Mouse (Mus musculus) liver, embryonic 14.5 days (tissue): ENCODE results near the gene Foxn3. TPM values are rescaled to one million over a fixed set of nuclear protein-coding genes. Genes with fewer than 3 reads are reported as not detected.

ENCODE experiments used
- ATAC-seq: fragments of 200-750 bp; cut with Nextera tagmentation; 2 replicates; pipeline ENCODE4 v1.8.0; 2017; ENCODE audit warnings: moderate number of reproducible peaks, mild to moderate bottlenecking, moderate library complexity; ENCODE audit not compliant: insufficient read depth
- DNase-seq, 3 experiments: peaks; one replicate each; pipeline ENCODE4 v3.0.0-alpha.2; 2012 to 2013; ENCODE audit warnings: low read depth in 3 of 3, low spot score in 3 of 3
- H3K27ac ChIP-seq: fragments of 300-500 bp; sonication (generic); 2 replicates; pipeline ENCODE4 v1.5.1; 2014; ENCODE audit warnings: moderate library complexity, mild to moderate bottlenecking, control low read depth, inconsistent platforms
- H3K27me3 ChIP-seq: fragments of 300-500 bp; sonication (generic); 2 replicates; pipeline ENCODE4 v1.6.1; 2014; ENCODE audit warnings: mild to moderate bottlenecking, low read length, moderate library complexity; ENCODE audit not compliant: control insufficient read depth, insufficient read depth
- H3K36me3 ChIP-seq: fragments of 300-500 bp; sonication (generic); replicated peaks from 2 replicates; pipeline ENCODE4 v1.6.1; 2014; ENCODE audit warnings: low read depth; ENCODE audit not compliant: control insufficient read depth, insufficient read depth
- H3K4me1 ChIP-seq, 2 experiments: fragments of 200-500 bp in 1 of 2; fragments of 300-500 bp in 1 of 2; sonication (generic) in 1 of 2; replicated peaks; 2 replicates each; pipeline ENCODE4 v1.6.1; 2012 to 2014; ENCODE audit warnings: antibody characterized with exemption in 1 of 2, inconsistent platforms in 1 of 2, low read length in 1 of 2; ENCODE audit not compliant: control insufficient read depth in 2 of 2, insufficient read depth in 2 of 2
- H3K4me2 ChIP-seq: fragments of 300-500 bp; sonication (generic); 2 replicates; pipeline ENCODE4 v1.6.1; 2014; ENCODE audit warnings: low read depth, mild to moderate bottlenecking, control low read depth, moderate library complexity
- H3K4me3 ChIP-seq, 2 experiments: fragments of 200-500 bp in 1 of 2; fragments of 300-500 bp in 1 of 2; sonication (generic) in 1 of 2; 2 replicates each; pipeline ENCODE4 v1.5.1; 2012 to 2014; ENCODE audit warnings: low read depth in 2 of 2, low read length in 2 of 2, mild to moderate bottlenecking in 2 of 2, control low read depth in 1 of 2, inconsistent platforms in 1 of 2, moderate library complexity in 1 of 2; ENCODE audit not compliant: insufficient read depth in 1 of 2
- H3K9ac ChIP-seq: fragments of 300-500 bp; sonication (generic); replicated peaks from 2 replicates; pipeline ENCODE4 v1.6.1; 2014; ENCODE audit warnings: mild to moderate bottlenecking, control low read depth, moderate library complexity
- H3K9me3 ChIP-seq: fragments of 300-500 bp; sonication (generic); 2 replicates; pipeline ENCODE4 v1.6.1; 2016; ENCODE audit warnings: low read length, mixed read lengths; ENCODE audit not compliant: control insufficient read depth
- CTCF ChIP-seq: IDR thresholded peaks from 2 replicates; pipeline ENCODE4 v1.5.1; 2016; ENCODE audit warnings: antibody characterized with exemption, low read depth, control low read depth
- EP300 ChIP-seq: IDR thresholded peaks from 2 replicates; pipeline ENCODE4 v1.6.1; 2016; ENCODE audit warnings: antibody characterized with exemption, low read depth
- WGBS: fragments of 180-500 bp; shearing (Covaris S2); extraction: QIAGEN DNeasy Blood & Tissue Kit; methylation state at CpG from one replicate; pipeline ENCODE4 v1.1.7; 2014; ENCODE audit not compliant: insufficient replicate concordance; 5-methylcytosine and 5-hydroxymethylcytosine counted together
- polyA plus RNA-seq, 2 experiments: library from polyadenylated mRNA; depleted of rRNA in 1 of 2; stranded (reverse) in 1 of 2; unstranded in 1 of 2; fragments of >200 nt; fragmentation: Nextera tagmentation in 1 of 2; extraction: Ambion mirVana in 1 of 2; gene quantifications; 2 replicates each; pipeline versions ENCODE4 v1.2.1 to v1.2.3; 2012 to 2014

The Foxn3 gene
- polyA plus RNA-seq, 2 experiments: 2.7 to 13.6 TPM

GRCm38 (mm10) chr12:99562867-99563189 is 554 bp downstream of the Foxn3 start:
- Histone ChIP-seq H3K27ac (no peak overlapping the region), H3K4me1 (peaks cover 10 to 30% of the 10 kb centered on the region in 2 experiments; a peak in 3 of 4 replicates)
- no peak for DNase-seq

GRCm38 (mm10) chr12:99562073-99562866 is 1.1 kb downstream of the Foxn3 start:
- under 1% methylated on average over 24 of the region's 24 CpGs for WGBS

More at GRCm38 (mm10) chr12:99562867-99563189, 554 bp downstream of the Foxn3 start:
- H3K4me2 ChIP-seq: peak overlapping the region; percentile 68
- peak overlapping the region; percentile 60 for H3K9ac ChIP-seq
- peak overlapping the region; percentile 68 to 89 for H3K4me3 ChIP-seq
- peak; percentile 50; the same call in 1 of the 2 replicates for ATAC-seq
- H3K36me3 ChIP-seq: no peaks in the 10 kb centered on the region
- TF ChIP-seq CTCF: no peak
- no peak for TF ChIP-seq EP300
- no peaks in the 10 kb centered on the region for H3K9me3 ChIP-seq
- H3K27me3 ChIP-seq: no peaks in the 10 kb centered on the region
- WGBS: under 1% methylated on average over 10 of the region's 10 CpGs

GRCm38 (mm10) chr12:99561333-99561766 is 2.0 kb downstream of the Foxn3 start:
- H3K36me3 ChIP-seq: no peaks in the 10 kb centered on the region
- H3K9ac ChIP-seq: no peak overlapping the region
- H3K9me3 ChIP-seq: no peaks in the 10 kb centered on the region
- H3K27ac ChIP-seq: no peak overlapping the region
- TF ChIP-seq EP300 (no peak), CTCF (no peak)
- WGBS: 9% methylated on average over 3 of the region's 3 CpGs
- H3K4me2 ChIP-seq: peak overlapping the region; percentile 68
- DNase-seq (no peak), ATAC-seq (no peak)
- peak overlapping the region in 1 of 2 experiments; percentile 68; a peak in 1 of 4 replicates for H3K4me3 ChIP-seq
- no peaks in the 10 kb centered on the region for H3K27me3 ChIP-seq
- H3K4me1 ChIP-seq: peaks cover 10 to 34% of the 10 kb centered on the region in 2 experiments; a peak in 3 of 4 replicates

More at GRCm38 (mm10) chr12:99562073-99562866, 1.1 kb downstream of the Foxn3 start:
- peaks cover 10 to 33% of the 10 kb centered on the region in 2 experiments; a peak in 3 of 4 replicates for H3K4me1 ChIP-seq
- peak overlapping the region; percentile 68 for H3K4me2 ChIP-seq
- no peak overlapping the region; the same call in none of the 2 replicates for H3K27ac ChIP-seq
- peak overlapping the region; percentile 68 to 89 for H3K4me3 ChIP-seq
- no peaks in the 10 kb centered on the region for H3K36me3 ChIP-seq
- no peaks in the 10 kb centered on the region for H3K9me3 ChIP-seq
- peak; percentile 58; the same call in 1 of the 2 replicates for ATAC-seq
- peak in 1 of 3 experiments; percentile 43 for DNase-seq
- peak overlapping the region; percentile 60 for H3K9ac ChIP-seq
- H3K27me3 ChIP-seq: no peaks in the 10 kb centered on the region
- TF ChIP-seq EP300 (no peak), CTCF (peak; percentile 23; the same call in 1 of the 2 replicates)

GRCm38 (mm10) chr12:99560701-99561332 is 2.6 kb downstream of the Foxn3 start:
- no peak for ATAC-seq
- Histone ChIP-seq H3K4me1 (peaks cover 10 to 34% of the 10 kb centered on the region in 2 experiments; a peak in 3 of 4 replicates), H3K9me3 (no peaks in the 10 kb centered on the region), H3K27ac (no peak overlapping the region), H3K36me3 (no peaks in the 10 kb centered on the region), H3K4me3 (peak overlapping the region in 1 of 2 experiments; percentile 8; a peak in 2 of 4 replicates), H3K27me3 (no peaks in the 10 kb centered on the region), H3K9ac (no peak overlapping the region), H3K4me2 (peak overlapping the region; percentile 68)
- WGBS: 13% methylated on average over 11 of the region's 11 CpGs
- TF ChIP-seq CTCF (no peak), EP300 (no peak)
- DNase-seq: no peak

GRCm38 (mm10) chr12:99559483-99559882 is 3.9 kb downstream of the Foxn3 start:
- WGBS: 7% methylated on average over 11 of the region's 11 CpGs
- Histone ChIP-seq H3K4me2 (peak overlapping the region; percentile 32; the same call in 1 of the 2 replicates), H3K36me3 (no peaks in the 10 kb centered on the region), H3K9ac (no peak overlapping the region), H3K4me3 (no peak overlapping the region), H3K4me1 (peaks cover 10 to 34% of the 10 kb centered on the region in 2 experiments; a peak in 3 of 4 replicates), H3K27ac (no peak overlapping the region), H3K9me3 (no peaks in the 10 kb centered on the region), H3K27me3 (no peaks in the 10 kb centered on the region)
- no peak for TF ChIP-seq CTCF
- peak; percentile 61 for TF ChIP-seq EP300
- no peak for ATAC-seq
- no peak for DNase-seq
